Mouse (Mus musculus) B cell, adult 67 days (primary cell): ENCODE measurements around the gene Mief1. TPM values are rescaled to one million over a fixed set of nuclear protein-coding genes. Genes with fewer than 3 reads are reported as not detected.

ENCODE experiments used
- total RNA-seq, 2 experiments: library from RNA; stranded (reverse); gene quantifications; 4 replicates each; pipeline ENCODE4 v1.2.4; 2023

Gene Mief1
- 10 to 100 TPM; 47.5 to 50.7 TPM for total RNA-seq

DNA sequence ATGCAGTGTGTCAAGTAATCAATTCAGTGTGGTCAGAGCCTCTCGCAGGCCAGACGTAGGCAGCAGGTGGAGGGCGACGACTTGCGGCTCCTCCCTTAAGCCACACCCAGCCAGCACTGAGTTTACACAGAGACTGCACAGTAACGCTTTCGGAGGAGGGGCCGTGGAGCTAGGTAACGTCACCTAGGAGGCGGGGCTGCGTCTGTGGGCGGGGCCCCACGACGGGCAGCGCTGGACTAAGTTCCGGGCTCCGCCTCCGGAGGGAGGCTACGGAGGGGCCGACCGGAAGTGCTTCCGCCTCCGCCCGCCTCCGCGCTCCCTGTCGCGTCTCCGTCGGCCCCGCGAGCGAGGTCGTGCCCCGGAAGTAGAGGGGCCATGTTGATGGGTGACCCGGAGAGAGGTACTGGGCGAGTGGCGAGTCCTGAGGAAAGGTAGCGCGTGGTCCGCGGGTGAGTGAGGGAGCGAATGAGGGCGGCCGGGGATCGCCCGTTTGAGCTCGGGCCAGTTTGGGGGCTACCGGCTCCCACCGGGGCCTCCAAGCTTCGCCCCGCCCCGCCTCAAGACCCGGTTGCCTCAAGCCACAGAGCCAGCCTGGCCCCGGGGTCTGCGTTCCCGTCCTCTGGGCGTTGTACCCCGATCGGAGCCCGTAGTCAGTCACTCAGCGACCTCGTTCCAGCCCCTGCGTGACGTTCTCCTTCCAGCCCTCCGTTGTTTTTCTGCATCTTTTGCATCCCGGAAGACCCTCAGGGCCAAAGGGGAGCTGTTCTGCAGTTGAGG is at the start of gene Mief1:
Gene Mief1 (plus strand): TSS at position 286 of the 777 bp plus-strand sequence.

GRCm38 (mm10) chr15:80235535-80235934 is 1.7 kb downstream of the Mief1 start, which contains the start of gene AC140267.1:
AC140267.1 (plus strand) TSS chr15:80235835.

GRCm38 (mm10) chr15:80254847-80255645 is 21.2 kb downstream of the Mief1 start, which contains the start of gene Atf4:
Atf4 (plus strand) TSS chr15:80255184.

DNA sequence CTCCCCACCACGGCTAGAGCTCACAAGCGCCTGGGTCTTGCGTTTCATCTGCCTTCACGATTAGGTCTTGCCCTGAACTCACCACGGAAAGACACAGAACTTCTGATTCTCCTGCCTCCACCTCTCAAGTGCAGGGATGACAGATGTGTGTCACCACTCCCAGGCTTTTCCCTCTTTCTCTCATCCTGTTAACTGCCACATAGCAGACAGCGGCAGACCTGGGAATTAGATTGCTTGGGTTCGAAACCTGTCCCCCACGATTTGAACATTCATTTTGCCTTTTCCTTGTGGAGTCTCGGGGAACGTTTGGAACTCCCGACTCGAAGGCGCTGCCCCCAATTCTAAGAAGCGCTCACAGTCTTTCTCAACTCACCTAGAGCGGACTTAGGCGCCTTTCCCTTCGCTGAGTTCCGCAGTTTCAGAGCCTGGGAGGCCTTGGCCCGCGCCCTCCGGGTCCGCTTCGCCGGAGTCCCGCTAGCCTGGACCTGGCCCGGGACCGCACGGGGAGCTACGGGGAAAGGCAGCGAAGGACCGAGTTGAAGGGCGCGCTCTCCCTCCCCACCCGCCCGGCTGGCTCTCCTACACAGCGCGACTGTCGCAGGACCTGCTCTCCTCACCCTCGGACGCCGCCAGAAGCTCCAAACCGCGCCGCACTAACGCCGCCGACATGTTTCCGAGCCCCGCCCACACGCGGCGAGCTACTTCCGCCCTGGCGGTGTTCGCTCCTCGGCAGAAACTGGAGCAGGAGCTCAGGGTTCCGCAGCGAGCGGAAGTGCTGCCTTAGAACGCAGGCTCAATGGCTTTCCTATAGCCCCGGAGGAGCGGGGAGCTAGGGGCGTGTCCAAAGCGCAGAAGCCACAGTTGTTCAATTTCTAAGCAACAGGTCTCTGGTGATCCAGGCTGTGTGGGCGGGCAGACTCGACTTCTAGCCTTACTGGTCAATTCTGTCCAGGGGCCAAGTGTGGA is 30.1 kb downstream of the Mief1 start, which contains the start of gene Rps19bp1:
Gene Rps19bp1 (minus strand): TSS at position 706 of the 966 bp plus-strand sequence.

GRCm38 (mm10) chr15:80286851-80287415 is 53.1 kb downstream of the Mief1 start, which contains the start of gene Cacna1i:
Cacna1i (plus strand) TSS chr15:80287238.

Other genes starting within 250 kb of the Mief1 start
- gene Pdgfb, start 219.0 kb upstream of the Mief1 start, total RNA-seq, result under 1 TPM; 0.35 to 0.47 TPM
- not detected for gene Syngr1, start 142.7 kb upstream of the Mief1 start, total RNA-seq
- 1,000 to 10,000 TPM; 1,002 to 1,069 TPM for gene Rpl3, start 142.2 kb upstream of the Mief1 start, total RNA-seq
- 10 to 100 TPM; 20.0 to 35.2 TPM for gene Tab1, start 100.9 kb upstream of the Mief1 start, total RNA-seq
- not detected for gene Mgat3, start 60.3 kb upstream of the Mief1 start, total RNA-seq
- gene AC140267.1, start 1.8 kb downstream of the Mief1 start, total RNA-seq, result 10 to 100 TPM in 1 of 2 experiments, not detected in 1; 22.0 TPM
- 100 to 1,000 TPM; 464 to 485 TPM for gene Atf4, start 21.2 kb downstream of the Mief1 start, total RNA-seq
- gene Rps19bp1, start 30.3 kb downstream of the Mief1 start, total RNA-seq, result 10 to 100 TPM; 24.9 to 26.2 TPM
- 10 to 100 TPM; 54.8 to 57.3 TPM for gene Cacna1i, start 53.2 kb downstream of the Mief1 start, total RNA-seq